Mouse (Mus musculus) bone marrow, adult 2 months (tissue): ENCODE data around the gene Hist1h2bl.

Experiments
- CTCF ChIP-seq: fragments of 200-500 bp; IDR thresholded peaks from 2 replicates; pipeline ENCODE4 v1.5.1; 2011; ENCODE audit warnings: low read length, control low read depth; ENCODE audit not compliant: control insufficient read depth, insufficient read depth
- POLR2A ChIP-seq: fragments of 200-500 bp; IDR thresholded peaks from 2 replicates; pipeline ENCODE4 v1.6.1; 2011; ENCODE audit warnings: low read depth, mild to moderate bottlenecking, control low read depth, low read length, borderline replicate concordance; ENCODE audit not compliant: control insufficient read depth

DNA sequence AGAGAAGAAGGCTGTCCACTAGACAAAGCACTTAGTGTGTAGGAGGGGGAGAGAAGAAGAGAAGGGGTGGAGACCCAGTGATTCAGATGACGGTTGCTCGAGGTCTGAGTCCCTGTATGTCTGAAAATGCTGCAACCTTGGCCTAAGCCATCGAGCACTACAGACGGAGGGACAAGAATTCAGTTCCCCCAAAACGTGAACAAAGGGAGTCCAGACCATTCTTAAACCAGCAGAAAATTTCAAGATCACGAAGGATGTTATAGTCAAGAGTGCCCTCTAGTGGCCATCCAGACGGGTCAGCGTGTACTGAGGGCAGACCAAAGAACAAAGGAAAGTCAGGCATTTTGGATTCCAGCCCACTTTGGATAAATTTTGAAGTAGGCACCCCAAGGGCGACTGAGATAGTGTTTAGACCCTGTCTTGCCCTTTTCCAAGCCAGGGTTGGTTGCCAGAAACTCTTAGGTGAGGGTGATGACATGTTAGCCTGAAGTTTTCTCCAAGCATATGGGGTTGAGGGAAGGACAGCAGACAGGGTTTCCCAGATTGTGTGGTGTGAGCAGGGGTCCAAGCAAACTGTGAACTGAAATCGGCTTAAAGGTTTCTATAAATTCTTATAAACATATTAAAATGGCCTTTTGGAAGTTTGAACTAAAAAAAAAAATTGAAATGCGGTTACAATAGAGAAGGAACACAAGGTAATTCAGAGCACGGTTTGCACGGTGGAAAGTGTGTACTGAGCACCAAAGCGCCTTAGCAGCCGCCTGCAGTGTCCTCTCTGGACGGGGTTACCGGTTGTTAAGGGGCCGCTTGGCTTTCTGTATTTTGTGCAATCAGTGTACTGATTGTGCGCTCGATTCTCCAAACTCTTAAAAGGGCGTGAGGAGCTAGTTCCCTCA is 18.3 kb upstream of the Hist1h2bl start:
- TF ChIP-seq CTCF (peak; percentile 77), POLR2A (no peak)
